Mouse (Mus musculus) R1 (cell line): ENCODE data around the gene Fbxw16.
"Not testable (repeated sequence)": the region's sequence is repeated elsewhere in the genome, so short reads cannot be mapped to it uniquely, and the experiment has no call there.

Experiments used
- DNase-seq: peaks from one replicate; pipeline ENCODE4 v3.0.0-alpha.2; 2018; ENCODE audit warnings: low read depth, low spot score

The Fbxw16 gene

GRCm38 (mm10) chr9:109449040-109449439 lies at the start of gene Fbxw16:
Gene Fbxw16 (minus strand): TSS chr9:109449140.
- DNase-seq = no peak

GRCm38 (mm10) chr9:109495775-109496174 lies 46.8 kb upstream of the Fbxw16 start, which contains the start of gene Fbxw19:
Gene Fbxw19 (minus strand): TSS chr9:109495875.
- not testable (repeated sequence) for DNase-seq

- DNase-seq = no peak
These were observed 16.0 kb downstream of the Fbxw16 start for GRCm38 (mm10) chr9:109432956-109433355.

GRCm38 (mm10) chr9:109404196-109404595 lies 44.7 kb downstream of the Fbxw16 start, which contains the start of gene Fbxw22:
Gene Fbxw22 (minus strand): TSS chr9:109404296.
- DNase-seq = not testable (repeated sequence)
